Mouse (Mus musculus): ENCODE measurements around the gene Ctnnal1. TPM values are rescaled to one million over a fixed set of nuclear protein-coding genes. Genes with fewer than 3 reads are reported as not detected.
A peak's percentile ranks its signal among the peaks of the same experiment; 100 is the strongest.

Ctnnal1 gene
- total and polyA plus RNA-seq, 3 experiments = 2.3 to 6.3 TPM; not detected in 1

GRCm38 (mm10) chr4:56864417-56865001 lies 479 bp downstream of the Ctnnal1 start:
- DNase-seq (ENCODE audit: low read depth, low spot score) = peak; percentile 44
- peak overlapping the region; percentile 21 for H3K27ac ChIP-seq (ENCODE audit: control insufficient read depth, low read depth, low read length)
- peaks cover 5 to 7% of the 10 kb centered on the region in 2 experiments for H3K4me1 ChIP-seq (ENCODE audit: control insufficient read depth in 1 of 2, insufficient read depth in 2 of 2, low read length in 2 of 2)

GRCm38 (mm10) chr4:56864016-56864415 lies 972 bp downstream of the Ctnnal1 start:
- H3K79me2 ChIP-seq (ENCODE audit: control insufficient read depth, insufficient read depth, low read length, poor library complexity) = no peaks in the 10 kb centered on the region
- peaks cover 5 to 7% of the 10 kb centered on the region in 2 experiments for H3K4me1 ChIP-seq (ENCODE audit: control insufficient read depth in 1 of 2, insufficient read depth in 2 of 2, low read length in 2 of 2)
- no peaks in the 10 kb centered on the region for H3K27me3 ChIP-seq (ENCODE audit: control insufficient read depth in 1 of 2, insufficient read depth in 2 of 2, low read length in 2 of 2)
- H3K9ac ChIP-seq (ENCODE audit: control insufficient read depth, low read depth, low read length, poor library complexity, severe bottlenecking) = peak overlapping the region; percentile 73
- peaks cover 0 to 14% of the 10 kb centered on the region in 2 experiments; a peak in 2 of 4 replicates for H3K36me3 ChIP-seq (ENCODE audit: control insufficient read depth in 1 of 2, insufficient read depth in 2 of 2, low read length in 2 of 2)
- no peak for TF ChIP-seq E2F4 (IDR thresholded peaks at IDR 0.05; ENCODE audit: borderline replicate concordance, low read depth, low read length)
- TF ChIP-seq CHD1 (IDR thresholded peaks at IDR 0.05; ENCODE audit: low read depth, low read length) = no peak
- TF ChIP-seq MYC (IDR thresholded peaks at IDR 0.05; ENCODE audit: low read depth, low read length) = no peak
- no peak for TF ChIP-seq JUND (IDR thresholded peaks at IDR 0.05; ENCODE audit: low read depth, low read length)
- TF ChIP-seq CHD2 (IDR thresholded peaks at IDR 0.05; ENCODE audit: low read length) = no peak
- TF ChIP-seq EP300 (IDR thresholded peaks at IDR 0.05; ENCODE audit: low read depth in 1 of 2, low read length in 2 of 2) = no peak
- no peak for TF ChIP-seq USF1 (IDR thresholded peaks at IDR 0.05; ENCODE audit: low read depth, low read length)
- TF ChIP-seq BHLHE40 (IDR thresholded peaks at IDR 0.05; ENCODE audit: borderline replicate concordance, low read depth, low read length) = no peak
- TF ChIP-seq MEF2A (IDR thresholded peaks at IDR 0.05; ENCODE audit: extremely low read depth, insufficient replicate concordance, low read depth, low read length, poor library complexity, severe bottlenecking) = no peak
- TF ChIP-seq POLR2AphosphoS5 (IDR thresholded peaks at IDR 0.05; ENCODE audit: borderline replicate concordance, low read depth, low read length) = no peak
- TF ChIP-seq KAT2A (conservative IDR thresholded peaks at IDR 0.05; ENCODE audit: low read depth, low read length) = no peak
- no peak for TF ChIP-seq MAFK (IDR thresholded peaks at IDR 0.05; ENCODE audit: borderline replicate concordance, low read depth, low read length)
- no peak for TF ChIP-seq SIN3A (IDR thresholded peaks at IDR 0.05; ENCODE audit: low read length)
- no peak for TF ChIP-seq RAD21 (IDR thresholded peaks at IDR 0.05; ENCODE audit: low read depth, low read length)
- no peak for TF ChIP-seq TCF12 (IDR thresholded peaks at IDR 0.05; ENCODE audit: low read depth, low read length)
- TF ChIP-seq ZKSCAN1 (IDR thresholded peaks at IDR 0.05; ENCODE audit: low read depth, low read length) = no peak
- no peak for TF ChIP-seq NELFE (IDR thresholded peaks at IDR 0.05; ENCODE audit: low read depth, low read length)
- TF ChIP-seq ELF1 (IDR thresholded peaks at IDR 0.05; ENCODE audit: low read depth, low read length) = no peak
- H3K9me3 ChIP-seq (replicated peaks; ENCODE audit: insufficient read depth, low read length) = no peaks in the 10 kb centered on the region
- H3K4me3 ChIP-seq (ENCODE audit: control insufficient read depth in 1 of 2, insufficient read depth in 1 of 2, low read depth in 2 of 2, low read length in 2 of 2) = peak overlapping the region; percentile 69 to 85
- no peak overlapping the region for H3K27ac ChIP-seq (ENCODE audit: control insufficient read depth, low read depth, low read length)
- DNase-seq (ENCODE audit: low read depth, low spot score) = peak; percentile 16

More at GRCm38 (mm10) chr4:56864417-56865001, 479 bp downstream of the Ctnnal1 start:
- TF ChIP-seq POLR2AphosphoS5 (IDR thresholded peaks at IDR 0.05; ENCODE audit: borderline replicate concordance, low read depth, low read length) = no peak
- TF ChIP-seq TBP (IDR thresholded peaks at IDR 0.05; ENCODE audit: low read depth, low read length) = no peak
- no peak for TF ChIP-seq ETS1 (IDR thresholded peaks at IDR 0.05; ENCODE audit: low read depth, low read length)
- TF ChIP-seq UBTF (IDR thresholded peaks at IDR 0.05; ENCODE audit: borderline replicate concordance, insufficient read depth, low read depth, low read length) = no peak
- TF ChIP-seq RCOR1 (IDR thresholded peaks at IDR 0.05; ENCODE audit: low read depth, low read length) = no peak
- TF ChIP-seq NRF1 (IDR thresholded peaks at IDR 0.05; ENCODE audit: insufficient read depth, low read depth, low read length, poor library complexity, severe bottlenecking) = no peak
- no peak for TF ChIP-seq ZC3H11A (IDR thresholded peaks at IDR 0.05; ENCODE audit: low read depth, low read length)
- no peak for TF ChIP-seq HCFC1 (IDR thresholded peaks at IDR 0.05; ENCODE audit: low read depth, low read length)
- no peak for TF ChIP-seq TCF12 (IDR thresholded peaks at IDR 0.05; ENCODE audit: low read depth, low read length)
- no peak for TF ChIP-seq MAZ (IDR thresholded peaks at IDR 0.05; ENCODE audit: low read depth, low read length)
- H3K27me3 ChIP-seq (ENCODE audit: control insufficient read depth in 1 of 2, insufficient read depth in 2 of 2, low read length in 2 of 2) = no peaks in the 10 kb centered on the region
- H3K4me3 ChIP-seq (ENCODE audit: control insufficient read depth in 1 of 2, insufficient read depth in 1 of 2, low read depth in 2 of 2, low read length in 2 of 2) = peak overlapping the region; percentile 69 to 85
- H3K9ac ChIP-seq (ENCODE audit: control insufficient read depth, low read depth, low read length, poor library complexity, severe bottlenecking) = peak overlapping the region; percentile 73
- H3K9me3 ChIP-seq (replicated peaks; ENCODE audit: insufficient read depth, low read length) = no peaks in the 10 kb centered on the region
- H3K36me3 ChIP-seq (ENCODE audit: control insufficient read depth in 1 of 2, insufficient read depth in 2 of 2, low read length in 2 of 2) = peaks cover 0 to 14% of the 10 kb centered on the region in 2 experiments; a peak in 2 of 4 replicates
- H3K79me2 ChIP-seq (ENCODE audit: control insufficient read depth, insufficient read depth, low read length, poor library complexity) = no peaks in the 10 kb centered on the region
